Mouse (Mus musculus): ENCODE measurements around the gene Usp54.

GRCm38 (mm10) chr14:20658902-20659301 lies 18.0 kb upstream of the Usp54 start:
- TF ChIP-seq GATA1 (IDR thresholded peaks at IDR 0.05; ENCODE audit: low read length) (no peak), TAL1 (IDR thresholded peaks at IDR 0.05; ENCODE audit: low read length) (no peak)
